Mouse (Mus musculus) neural tube, embryonic 11.5 days (tissue): ENCODE data around the gene Ptpn1. TPM values are rescaled to one million over a fixed set of nuclear protein-coding genes. Genes with fewer than 3 reads are reported as not detected.

Experiments used
- ATAC-seq: fragments of 200-750 bp; cut with Nextera tagmentation; 2 replicates; pipeline ENCODE4 v1.8.0; 2017; ENCODE audit warnings: moderate number of reproducible peaks, mild to moderate bottlenecking, moderate TSS enrichment, moderate library complexity; ENCODE audit not compliant: insufficient read depth, low FRiP score, low TSS enrichment
- DNase-seq: peaks from one replicate; pipeline ENCODE4 v3.0.0-alpha.2; 2015; ENCODE audit warnings: low spot score
- H3K27ac ChIP-seq: fragments of 300-500 bp; sonication (generic); 2 replicates; pipeline ENCODE4 v1.5.1; 2014; ENCODE audit warnings: low read depth, mild to moderate bottlenecking, low read length
- H3K27me3 ChIP-seq: fragments of 300-500 bp; sonication (generic); 2 replicates; pipeline ENCODE4 v1.6.1; 2014; ENCODE audit warnings: mild to moderate bottlenecking, low read length, mixed read lengths; ENCODE audit not compliant: control insufficient read depth, insufficient read depth
- H3K36me3 ChIP-seq: fragments of 300-500 bp; sonication (generic); 2 replicates; pipeline ENCODE4 v1.6.1; 2014; ENCODE audit warnings: mild to moderate bottlenecking, low read length, moderate library complexity, mixed read lengths; ENCODE audit not compliant: control insufficient read depth, insufficient read depth
- H3K4me1 ChIP-seq: fragments of 300-500 bp; sonication (generic); 2 replicates; pipeline ENCODE4 v1.6.1; 2014; ENCODE audit warnings: low read length, mixed read lengths; ENCODE audit not compliant: control insufficient read depth, insufficient read depth
- H3K4me2 ChIP-seq: fragments of 300-500 bp; sonication (generic); 2 replicates; pipeline ENCODE4 v1.6.1; 2014; ENCODE audit warnings: low read depth, mild to moderate bottlenecking, moderate library complexity
- H3K4me3 ChIP-seq: fragments of 300-500 bp; sonication (generic); 2 replicates; pipeline ENCODE4 v1.5.1; 2014; ENCODE audit warnings: low read depth, low read length
- H3K9ac ChIP-seq: fragments of 300-500 bp; sonication (generic); 2 replicates; pipeline ENCODE4 v1.6.1; 2014; ENCODE audit warnings: mild to moderate bottlenecking, low read length
- H3K9me3 ChIP-seq: fragments of 300-500 bp; sonication (generic); 2 replicates; pipeline ENCODE4 v1.6.1; 2016; ENCODE audit warnings: low read length; ENCODE audit not compliant: control insufficient read depth
- WGBS: fragments of 180-500 bp; shearing (Covaris S2); extraction: QIAGEN DNeasy Blood & Tissue Kit; methylation state at CpG from one replicate; pipeline ENCODE4 v1.1.7; 2014; 5-methylcytosine and 5-hydroxymethylcytosine counted together
- polyA plus RNA-seq: library from polyadenylated mRNA; unstranded; fragments of >200 nt; fragmentation: Nextera tagmentation; extraction: Ambion mirVana; gene quantifications from 2 replicates; pipeline ENCODE4 v1.2.1, GENCODE M21; 2014

Ptpn1 gene
- polyA plus RNA-seq, 1 experiment from 2014 or later, result 98.9 TPM

DNA sequence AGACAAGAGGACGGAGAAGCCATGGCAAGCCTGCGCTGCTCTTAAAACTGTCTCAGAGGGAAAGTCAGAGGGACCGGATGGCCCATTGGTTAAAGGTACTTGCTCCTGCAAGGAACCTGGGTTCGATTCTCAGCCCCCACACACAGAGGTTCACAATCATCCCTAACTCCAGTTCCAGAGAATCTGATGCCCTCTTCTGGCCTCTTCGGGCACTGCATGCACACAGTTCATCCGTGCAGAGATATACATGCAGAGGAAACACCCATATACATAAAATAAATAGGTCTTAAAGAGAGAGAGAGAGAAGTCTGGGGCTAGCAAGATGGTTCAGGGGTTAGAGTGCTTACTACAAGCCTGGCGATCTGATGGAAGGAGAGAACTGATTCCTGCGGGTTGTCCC, 94.0 kb downstream of the Ptpn1 start:
- no peaks in the 10 kb centered on the region for H3K27me3 ChIP-seq
- H3K27ac ChIP-seq, result no peak overlapping the region
- no peak overlapping the region for H3K4me2 ChIP-seq
- no peaks in the 10 kb centered on the region for H3K9me3 ChIP-seq
- WGBS, result 89% methylated on average over 8 of the region's 8 CpGs
- DNase-seq, result no peak
- no peaks in the 10 kb centered on the region for H3K4me1 ChIP-seq
- no peaks in the 10 kb centered on the region for H3K36me3 ChIP-seq
- no peak for ATAC-seq
- H3K4me3 ChIP-seq, result no peak overlapping the region
- no peak overlapping the region for H3K9ac ChIP-seq

- Histone ChIP-seq H3K27ac (no peak overlapping the region), H3K4me3 (no peak overlapping the region), H3K36me3 (no peaks in the 10 kb centered on the region), H3K27me3 (no peaks in the 10 kb centered on the region), H3K4me2 (no peak overlapping the region), H3K9ac (no peak overlapping the region), H3K4me1 (no peaks in the 10 kb centered on the region), H3K9me3 (no peaks in the 10 kb centered on the region)
- ATAC-seq (no peak), DNase-seq (no peak)
- 54% methylated on average over 3 of the region's 3 CpGs for WGBS
These were observed 94.6 kb downstream of the Ptpn1 start for GRCm38 (mm10) chr2:168026467-168026866.

- no peak overlapping the region for H3K27ac ChIP-seq
- ATAC-seq (no peak), DNase-seq (no peak)
- no peak overlapping the region for H3K4me3 ChIP-seq
- H3K4me1 ChIP-seq, result no peaks in the 10 kb centered on the region
- no peaks in the 10 kb centered on the region for H3K9me3 ChIP-seq
- H3K4me2 ChIP-seq, result no peak overlapping the region
- no peaks in the 10 kb centered on the region for H3K27me3 ChIP-seq
- 91% methylated on average over 3 of the region's 3 CpGs for WGBS
- H3K9ac ChIP-seq, result no peak overlapping the region
- no peaks in the 10 kb centered on the region for H3K36me3 ChIP-seq
These were observed 96.5 kb downstream of the Ptpn1 start for GRCm38 (mm10) chr2:168028376-168028775.

Other genes starting within 250 kb of the Ptpn1 start
- 3.0 and 3.2 TPM in 2 replicates for gene Cebpb, start 243.1 kb upstream of the Ptpn1 start, polyA plus RNA-seq
- gene Tmem189, start 242.2 kb upstream of the Ptpn1 start, polyA plus RNA-seq, result 40.4 and 40.9 TPM in 2 replicates
- gene Ripor3, start 78.6 kb downstream of the Ptpn1 start, polyA plus RNA-seq, result 0.12 and 0.43 TPM in 2 replicates
- gene Pard6b, start 148.9 kb downstream of the Ptpn1 start, polyA plus RNA-seq, result 6.7 and 7.8 TPM in 2 replicates